Mouse (Mus musculus): ENCODE measurements around the gene Mterf2.
A peak's percentile ranks its signal among the peaks of the same experiment; 100 is the strongest.

The Mterf2 gene

GRCm38 (mm10) chr10:85127395-85128287 lies at the start of gene Mterf2:
Gene Mterf2, minus strand, starts transcription at chr10:85128027.
- peak; percentile 95 to 96 for DNase-seq (ENCODE audit: low spot score in 2 of 2)

- no peak for DNase-seq (ENCODE audit: low spot score in 2 of 2)
These were observed 48.8 kb upstream of the Mterf2 start for GRCm38 (mm10) chr10:85176640-85177039.

GRCm38 (mm10) chr10:85165306-85165705 lies 37.5 kb upstream of the Mterf2 start:
- DNase-seq (ENCODE audit: low spot score in 2 of 2) = no peak

GRCm38 (mm10) chr10:85164791-85165190 lies 37.0 kb upstream of the Mterf2 start:
- no peak for DNase-seq (ENCODE audit: low spot score in 2 of 2)

- no peak for DNase-seq (ENCODE audit: low spot score in 2 of 2)
These were observed 34.0 kb upstream of the Mterf2 start for GRCm38 (mm10) chr10:85161745-85162351.

GRCm38 (mm10) chr10:85159989-85160619 lies 32.3 kb upstream of the Mterf2 start:
- DNase-seq (ENCODE audit: low spot score in 2 of 2) = no peak

- DNase-seq (ENCODE audit: low spot score in 2 of 2) = no peak
These were observed 29.6 kb upstream of the Mterf2 start for GRCm38 (mm10) chr10:85157451-85157850.

- DNase-seq (ENCODE audit: low spot score in 2 of 2) = peak; percentile 16 to 33
These were observed 26.4 kb upstream of the Mterf2 start for GRCm38 (mm10) chr10:85154195-85154594.

- no peak for DNase-seq (ENCODE audit: low spot score in 2 of 2)
These were observed 21.4 kb upstream of the Mterf2 start for GRCm38 (mm10) chr10:85149226-85149625.

- no peak for DNase-seq (ENCODE audit: low spot score in 2 of 2)
These were observed 18.5 kb upstream of the Mterf2 start for GRCm38 (mm10) chr10:85146282-85146681.

- no peak for DNase-seq (ENCODE audit: low spot score in 2 of 2)
These were observed 13.6 kb upstream of the Mterf2 start for GRCm38 (mm10) chr10:85141465-85141864.

- DNase-seq (ENCODE audit: low spot score in 2 of 2) = no peak
These were observed 8.7 kb upstream of the Mterf2 start for GRCm38 (mm10) chr10:85136573-85136972.

GRCm38 (mm10) chr10:85128453-85128852 lies 626 bp upstream of the Mterf2 start:
- DNase-seq (ENCODE audit: low spot score in 2 of 2) = peak; percentile 72 to 73

GRCm38 (mm10) chr10:85125184-85125583 lies 2.6 kb downstream of the Mterf2 start:
- DNase-seq (ENCODE audit: low spot score in 2 of 2) = no peak

GRCm38 (mm10) chr10:85114409-85114808 lies 13.4 kb downstream of the Mterf2 start:
- no peak for DNase-seq (ENCODE audit: low spot score in 2 of 2)

- DNase-seq (ENCODE audit: low spot score in 2 of 2) = peak; percentile 9 to 10
These were observed 24.5 kb downstream of the Mterf2 start for GRCm38 (mm10) chr10:85103085-85103885.

GRCm38 (mm10) chr10:85102247-85103084 lies 25.4 kb downstream of the Mterf2 start, which contains the start of the genes Fhl4 and Tmem263:
Gene Fhl4, minus strand, starts transcription at chr10:85102495.
Gene Tmem263, plus strand, starts transcription at chr10:85102627.
- DNase-seq (ENCODE audit: low spot score in 2 of 2) = peak; percentile 78 to 80

- DNase-seq (ENCODE audit: low spot score in 2 of 2) = peak in 1 of 2 experiments; percentile 1
These were observed 26.0 kb downstream of the Mterf2 start for GRCm38 (mm10) chr10:85101841-85102240.

- no peak for DNase-seq (ENCODE audit: low spot score in 2 of 2)
These were observed 56.1 kb downstream of the Mterf2 start for GRCm38 (mm10) chr10:85071605-85072152.

Data from spleen, postnatal 36 days (tissue).